Mouse (Mus musculus): ENCODE results near the gene Fbf1. TPM values are rescaled to one million over a fixed set of nuclear protein-coding genes. Genes with fewer than 3 reads are reported as not detected.

Gene Fbf1
- polyA plus RNA-seq, 1 experiment from 2014 or later: 36.8 TPM

DNA sequence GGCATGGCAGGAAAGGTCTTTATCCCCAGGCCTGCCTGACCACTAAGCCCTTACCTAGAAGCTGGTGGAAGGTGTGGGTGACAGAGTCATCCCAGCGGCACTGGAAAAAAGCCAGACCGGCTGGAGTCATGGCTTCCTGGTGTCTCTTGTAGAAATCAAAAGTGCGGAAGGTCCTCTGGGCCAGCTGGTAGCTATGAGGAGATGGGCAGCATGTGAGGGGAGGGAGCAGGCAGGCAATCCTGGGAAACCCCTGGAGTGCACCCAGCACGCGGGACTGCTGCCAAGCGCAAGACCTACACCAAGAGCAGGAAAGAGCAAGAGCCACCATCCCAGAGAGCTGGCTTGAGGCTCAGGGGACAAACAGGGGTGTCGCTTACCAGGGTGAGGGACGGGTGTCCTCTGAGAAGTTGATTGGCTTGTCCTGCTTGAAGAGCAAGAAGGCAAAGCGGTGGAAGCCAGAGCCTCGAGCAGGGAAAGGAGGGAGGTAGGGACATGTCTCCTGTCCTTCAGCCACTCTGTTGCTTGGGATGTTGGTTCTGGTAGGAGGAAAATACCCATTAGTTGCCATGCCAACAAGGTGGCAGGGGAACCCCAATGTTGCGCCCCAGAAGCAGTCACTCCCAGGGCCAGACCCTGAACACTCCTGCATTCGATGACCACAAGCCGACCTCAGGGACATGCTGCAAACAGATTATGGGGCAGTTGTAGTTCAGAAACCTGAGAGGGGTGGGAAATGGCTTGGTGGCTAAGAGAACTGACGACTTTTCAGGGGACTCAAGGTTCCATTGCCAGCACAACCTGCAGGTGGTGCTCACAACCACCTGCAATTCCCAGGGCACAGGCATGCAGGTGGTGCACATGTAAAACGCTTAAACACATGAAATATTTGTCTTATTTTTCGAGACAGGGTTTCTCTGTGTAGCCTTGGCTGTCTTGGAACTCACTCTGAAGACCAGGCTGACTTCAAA lies 35.3 kb downstream of the Fbf1 start:
- no peak for ATAC-seq (ENCODE audit: low FRiP score, low TSS enrichment)
- Histone ChIP-seq H3K9ac (ENCODE audit: low read depth, low read length) (no peak overlapping the region), H3K36me3 (ENCODE audit: control insufficient read depth, insufficient read depth, low read length) (peaks cover 40% of the 10 kb centered on the region), H3K27ac (ENCODE audit: low read depth, low read length) (no peak overlapping the region), H3K27me3 (ENCODE audit: control insufficient read depth, insufficient read depth, low read length) (no peaks in the 10 kb centered on the region), H3K4me2 (replicated peaks; ENCODE audit: low read depth, low read length) (no peak overlapping the region), H3K4me3 (ENCODE audit: low read length) (no peak overlapping the region), H3K4me1 (ENCODE audit: control insufficient read depth, insufficient read depth, low read length) (peaks cover 6% of the 10 kb centered on the region), H3K9me3 (ENCODE audit: control insufficient read depth, low read length) (no peaks in the 10 kb centered on the region)
- WGBS: 84% methylated on average over 16 of the region's 16 CpGs

GRCm38 (mm10) chr11:116131349-116132170 lies 36.4 kb downstream of the Fbf1 start:
- WGBS: 81% methylated on average over 15 of the region's 15 CpGs
- no peaks in the 10 kb centered on the region for H3K9me3 ChIP-seq (ENCODE audit: control insufficient read depth, low read length)
- H3K4me3 ChIP-seq (ENCODE audit: low read length): peak overlapping the region; percentile 67
- no peaks in the 10 kb centered on the region for H3K27me3 ChIP-seq (ENCODE audit: control insufficient read depth, insufficient read depth, low read length)
- peak overlapping the region; percentile 94 for H3K27ac ChIP-seq (ENCODE audit: low read depth, low read length)
- H3K4me1 ChIP-seq (ENCODE audit: control insufficient read depth, insufficient read depth, low read length): peaks cover 7% of the 10 kb centered on the region
- peaks cover 39% of the 10 kb centered on the region for H3K36me3 ChIP-seq (ENCODE audit: control insufficient read depth, insufficient read depth, low read length)
- no peak for ATAC-seq (ENCODE audit: low FRiP score, low TSS enrichment)
- peak overlapping the region; percentile 73 for H3K4me2 ChIP-seq (replicated peaks; ENCODE audit: low read depth, low read length)
- H3K9ac ChIP-seq (ENCODE audit: low read depth, low read length): peak overlapping the region; percentile 72; the same call in 1 of the 2 replicates

- Histone ChIP-seq H3K27me3 (ENCODE audit: control insufficient read depth, insufficient read depth, low read length) (no peaks in the 10 kb centered on the region), H3K36me3 (ENCODE audit: control insufficient read depth, insufficient read depth, low read length) (peaks cover 35% of the 10 kb centered on the region), H3K27ac (ENCODE audit: low read depth, low read length) (peak within 1 kb of the TSS; percentile 94), H3K4me3 (ENCODE audit: low read length) (peak within 1 kb of the TSS; percentile 67), H3K4me2 (replicated peaks; ENCODE audit: low read depth, low read length) (peak within 1 kb of the TSS; percentile 73), H3K4me1 (ENCODE audit: control insufficient read depth, insufficient read depth, low read length) (peaks cover 7% of the 10 kb centered on the region), H3K9me3 (ENCODE audit: control insufficient read depth, low read length) (no peaks in the 10 kb centered on the region), H3K9ac (ENCODE audit: low read depth, low read length) (peak within 1 kb of the TSS; percentile 72)
- ATAC-seq (ENCODE audit: low FRiP score, low TSS enrichment): peak; percentile 83
- WGBS: 2% methylated on average over 69 of the region's 69 CpGs
Observed at GRCm38 (mm10) chr11:116130488-116131205, 37.3 kb downstream of the Fbf1 start, which contains the start of gene Trim65. Trim65 (minus strand) TSS chr11:116131128.

- WGBS: 41% methylated on average over 8 of the region's 8 CpGs
Observed at GRCm38 (mm10) chr11:116129993-116130487, 37.9 kb downstream of the Fbf1 start.

DNA sequence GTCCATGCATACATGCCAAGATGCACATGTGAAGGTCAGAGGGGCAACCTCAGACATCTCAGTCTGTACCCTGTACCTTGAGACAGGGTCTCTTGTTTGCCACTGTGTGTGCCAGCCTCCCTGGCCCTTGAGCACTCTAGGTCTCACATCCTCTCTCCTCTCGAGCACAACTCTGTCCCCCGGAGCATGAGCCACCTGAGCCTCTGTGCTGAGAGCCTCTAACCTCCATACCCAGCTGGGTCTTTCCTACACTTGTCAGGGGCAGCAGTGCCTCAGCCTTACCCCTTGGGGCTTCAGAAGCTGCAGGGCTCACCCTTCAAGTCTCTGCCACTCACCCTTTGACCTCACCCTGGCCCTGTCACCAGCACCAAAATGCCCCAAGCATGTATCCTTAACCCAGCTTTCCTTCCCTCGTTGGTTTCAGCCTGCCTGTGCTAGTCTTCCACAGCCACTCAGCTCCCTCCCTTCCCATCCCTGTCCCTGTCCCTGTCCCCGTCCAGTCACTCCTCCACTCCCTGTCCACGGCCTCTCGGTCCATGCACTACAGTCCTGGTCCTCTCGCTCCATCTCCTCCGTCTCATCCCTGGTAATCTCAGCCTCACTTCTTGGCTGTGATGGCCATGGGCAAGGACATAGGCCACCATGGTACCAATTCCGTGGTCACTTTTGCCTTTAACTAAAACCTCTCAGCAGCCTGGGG lies 38.7 kb downstream of the Fbf1 start:
- Histone ChIP-seq H3K4me2 (replicated peaks; ENCODE audit: low read depth, low read length) (no peak overlapping the region), H3K4me1 (ENCODE audit: control insufficient read depth, insufficient read depth, low read length) (peaks cover 7% of the 10 kb centered on the region), H3K27me3 (ENCODE audit: control insufficient read depth, insufficient read depth, low read length) (no peaks in the 10 kb centered on the region), H3K9ac (ENCODE audit: low read depth, low read length) (no peak overlapping the region), H3K4me3 (ENCODE audit: low read length) (no peak overlapping the region), H3K9me3 (ENCODE audit: control insufficient read depth, low read length) (no peaks in the 10 kb centered on the region), H3K36me3 (ENCODE audit: control insufficient read depth, insufficient read depth, low read length) (peaks cover 23% of the 10 kb centered on the region), H3K27ac (ENCODE audit: low read depth, low read length) (no peak overlapping the region)
- ATAC-seq (ENCODE audit: low FRiP score, low TSS enrichment): no peak
- WGBS: 78% methylated on average over 9 of the region's 9 CpGs

More at GRCm38 (mm10) chr11:116129993-116130487, 37.9 kb downstream of the Fbf1 start:
- no peaks in the 10 kb centered on the region for H3K9me3 ChIP-seq (ENCODE audit: control insufficient read depth, low read length)
- H3K4me2 ChIP-seq (replicated peaks; ENCODE audit: low read depth, low read length): peak overlapping the region; percentile 73
- H3K27ac ChIP-seq (ENCODE audit: low read depth, low read length): peak overlapping the region; percentile 94
- no peaks in the 10 kb centered on the region for H3K27me3 ChIP-seq (ENCODE audit: control insufficient read depth, insufficient read depth, low read length)
- peaks cover 7% of the 10 kb centered on the region for H3K4me1 ChIP-seq (ENCODE audit: control insufficient read depth, insufficient read depth, low read length)
- H3K4me3 ChIP-seq (ENCODE audit: low read length): peak overlapping the region; percentile 67
- H3K36me3 ChIP-seq (ENCODE audit: control insufficient read depth, insufficient read depth, low read length): peaks cover 31% of the 10 kb centered on the region
- H3K9ac ChIP-seq (ENCODE audit: low read depth, low read length): peak overlapping the region; percentile 72
- ATAC-seq (ENCODE audit: low FRiP score, low TSS enrichment): no peak

DNA sequence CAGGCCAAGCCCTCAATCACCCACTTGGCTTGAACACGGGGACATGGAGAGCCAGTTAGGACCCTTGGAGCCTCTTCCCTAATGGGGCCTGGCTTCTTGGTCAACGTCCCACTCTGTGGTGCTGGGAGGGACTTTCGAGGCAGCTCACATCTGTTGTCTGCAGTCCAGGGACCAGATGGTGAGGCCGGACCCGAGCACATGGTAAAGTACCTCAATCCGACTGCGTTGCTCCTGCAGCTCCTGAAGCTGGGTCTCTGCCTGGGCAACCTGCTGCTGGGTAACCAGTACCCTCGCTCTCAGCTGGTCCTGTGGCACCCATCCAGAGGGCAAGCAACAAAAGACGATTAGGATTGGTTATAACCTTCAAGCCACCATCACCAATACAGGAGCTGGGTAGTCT lies 40.0 kb downstream of the Fbf1 start:
- Histone ChIP-seq H3K4me3 (ENCODE audit: low read length) (no peak overlapping the region), H3K27me3 (ENCODE audit: control insufficient read depth, insufficient read depth, low read length) (no peaks in the 10 kb centered on the region), H3K27ac (ENCODE audit: low read depth, low read length) (no peak overlapping the region; the same call in 1 of the 2 replicates), H3K36me3 (ENCODE audit: control insufficient read depth, insufficient read depth, low read length) (peaks cover 12% of the 10 kb centered on the region), H3K9me3 (ENCODE audit: control insufficient read depth, low read length) (no peaks in the 10 kb centered on the region), H3K4me2 (replicated peaks; ENCODE audit: low read depth, low read length) (peak overlapping the region; percentile 35; the same call in 1 of the 2 replicates), H3K4me1 (ENCODE audit: control insufficient read depth, insufficient read depth, low read length) (peaks cover 7% of the 10 kb centered on the region), H3K9ac (ENCODE audit: low read depth, low read length) (no peak overlapping the region)
- no peak for ATAC-seq (ENCODE audit: low FRiP score, low TSS enrichment)
- WGBS: 71% methylated on average over 9 of the region's 9 CpGs

DNA sequence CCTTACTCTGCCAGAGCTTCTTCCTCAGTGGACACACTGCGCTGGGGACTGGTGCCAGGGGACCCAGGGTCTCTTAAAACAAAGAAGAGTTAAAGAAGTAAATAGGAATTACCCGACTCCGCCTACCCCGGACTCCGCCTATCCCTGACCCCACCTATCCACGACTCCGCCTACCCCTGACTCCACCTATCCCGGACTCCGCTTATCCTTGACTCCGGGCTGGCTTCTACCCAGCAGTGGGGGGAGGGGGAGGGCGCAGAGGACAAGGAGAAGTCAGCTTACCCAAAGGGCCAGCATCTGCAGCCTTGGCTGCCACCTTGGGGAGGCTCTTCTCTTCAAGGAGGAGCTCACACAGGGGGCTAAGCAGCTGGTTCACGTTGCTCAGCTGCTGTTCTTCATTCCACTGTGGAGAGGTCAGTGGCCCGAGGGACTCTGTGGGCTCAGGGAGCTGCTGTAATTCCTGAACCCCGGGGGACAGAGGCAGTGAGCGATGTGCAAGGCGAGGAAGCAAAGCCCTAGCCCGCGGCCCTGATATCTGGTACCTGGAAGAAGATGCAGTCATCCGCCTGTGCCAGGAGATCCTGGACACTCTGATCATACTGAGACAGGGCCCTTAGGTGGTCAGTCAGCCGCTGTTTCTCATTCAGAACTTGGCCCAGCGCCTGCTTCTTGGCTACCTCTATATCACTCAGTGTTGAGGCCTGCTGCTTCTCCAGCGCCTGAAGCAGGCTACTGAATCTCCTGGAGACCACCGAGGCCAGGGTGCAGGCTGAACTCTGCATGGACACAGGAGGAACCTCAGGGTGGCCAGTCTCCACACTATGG lies 40.6 kb downstream of the Fbf1 start, which contains the start of gene Trim47:
Gene Trim47 (minus strand): TSS at position 55 of the 825 bp plus-strand sequence.
- Histone ChIP-seq H3K27me3 (ENCODE audit: control insufficient read depth, insufficient read depth, low read length) (no peaks in the 10 kb centered on the region), H3K27ac (ENCODE audit: low read depth, low read length) (no peak within 1 kb of the TSS; the same call in 1 of the 2 replicates), H3K4me2 (replicated peaks; ENCODE audit: low read depth, low read length) (peak within 1 kb of the TSS; percentile 35), H3K36me3 (ENCODE audit: control insufficient read depth, insufficient read depth, low read length) (peaks cover 10% of the 10 kb centered on the region), H3K4me1 (ENCODE audit: control insufficient read depth, insufficient read depth, low read length) (peaks cover 7% of the 10 kb centered on the region), H3K4me3 (ENCODE audit: low read length) (peak within 1 kb of the TSS; percentile 22), H3K9ac (ENCODE audit: low read depth, low read length) (no peak within 1 kb of the TSS), H3K9me3 (ENCODE audit: control insufficient read depth, low read length) (no peaks in the 10 kb centered on the region)
- ATAC-seq (ENCODE audit: low FRiP score, low TSS enrichment): peak; percentile 48
- 26% methylated on average over 23 of the region's 23 CpGs for WGBS

Measured in kidney, embryonic 14.5 days (tissue).